Mouse (Mus musculus): Measurements from ENCODE around the gene Ophn1. TPM values are rescaled to one million over a fixed set of nuclear protein-coding genes. Genes with fewer than 3 reads are reported as not detected.

Gene Ophn1
- polyA plus RNA-seq, 2 experiments = 9.8 to 20.0 TPM

- H3K4me2 ChIP-seq (replicated peaks; ENCODE audit: low read depth, low read length, severe bottlenecking) = no peak overlapping the region
- H3K9ac ChIP-seq (ENCODE audit: low read depth, low read length, severe bottlenecking) = no peak overlapping the region
- TF ChIP-seq POLR2A (IDR thresholded peaks at IDR 0.05; ENCODE audit: borderline replicate concordance, extremely low read depth, insufficient read depth, insufficient read length) = no peak
- no peak overlapping the region for H3K4me3 ChIP-seq (replicated peaks; ENCODE audit: low read length)
- H3K27ac ChIP-seq (replicated peaks; ENCODE audit: low read depth, low read length) = no peak overlapping the region
- H3K36me3 ChIP-seq (ENCODE audit: control insufficient read depth, insufficient read depth, low read length) = no peaks in the 10 kb centered on the region
- H3K4me1 ChIP-seq (ENCODE audit: control insufficient read depth, insufficient read depth, low read length) = no peaks in the 10 kb centered on the region
- no peaks in the 10 kb centered on the region for H3K27me3 ChIP-seq (ENCODE audit: control insufficient read depth, insufficient read depth, low read length)
- WGBS = 76% methylated on average over 1 of the region's 1 CpGs
- H3K9me3 ChIP-seq (ENCODE audit: control insufficient read depth, low read length) = no peaks in the 10 kb centered on the region
- no peak for DNase-seq (ENCODE audit: low spot score)
- no peak for ATAC-seq (ENCODE audit: low FRiP score, low read depth)
These were observed 54.8 kb downstream of the Ophn1 start for GRCm38 (mm10) chrX:98835989-98836388.

- H3K27ac ChIP-seq (replicated peaks; ENCODE audit: low read depth, low read length) = no peak overlapping the region
- DNase-seq (ENCODE audit: low spot score) (no peak), ATAC-seq (ENCODE audit: low FRiP score, low read depth) (no peak)
- TF ChIP-seq POLR2A (IDR thresholded peaks at IDR 0.05; ENCODE audit: borderline replicate concordance, extremely low read depth, insufficient read depth, insufficient read length) = no peak
- H3K27me3 ChIP-seq (ENCODE audit: control insufficient read depth, insufficient read depth, low read length) = no peaks in the 10 kb centered on the region
- H3K9ac ChIP-seq (ENCODE audit: low read depth, low read length, severe bottlenecking) = no peak overlapping the region
- no peaks in the 10 kb centered on the region for H3K9me3 ChIP-seq (ENCODE audit: control insufficient read depth, low read length)
- no peak overlapping the region for H3K4me3 ChIP-seq (replicated peaks; ENCODE audit: low read length)
- no peaks in the 10 kb centered on the region for H3K36me3 ChIP-seq (ENCODE audit: control insufficient read depth, insufficient read depth, low read length)
- no peak overlapping the region for H3K4me2 ChIP-seq (replicated peaks; ENCODE audit: low read depth, low read length, severe bottlenecking)
- no peaks in the 10 kb centered on the region for H3K4me1 ChIP-seq (ENCODE audit: control insufficient read depth, insufficient read depth, low read length)
These were observed 87.0 kb downstream of the Ophn1 start for GRCm38 (mm10) chrX:98803813-98804212.

GRCm38 (mm10) chrX:98774247-98774950, 116.4 kb downstream of the Ophn1 start:
- Histone ChIP-seq H3K9me3 (ENCODE audit: control insufficient read depth, low read length) (no peaks in the 10 kb centered on the region), H3K4me1 (ENCODE audit: control insufficient read depth, insufficient read depth, low read length) (no peaks in the 10 kb centered on the region), H3K27me3 (ENCODE audit: control insufficient read depth, insufficient read depth, low read length) (no peaks in the 10 kb centered on the region), H3K36me3 (ENCODE audit: control insufficient read depth, insufficient read depth, low read length) (no peaks in the 10 kb centered on the region), H3K4me3 (replicated peaks; ENCODE audit: low read length) (no peak overlapping the region), H3K9ac (ENCODE audit: low read depth, low read length, severe bottlenecking) (no peak overlapping the region), H3K4me2 (replicated peaks; ENCODE audit: low read depth, low read length, severe bottlenecking) (no peak overlapping the region), H3K27ac (replicated peaks; ENCODE audit: low read depth, low read length) (no peak overlapping the region)
- no peak for TF ChIP-seq POLR2A (IDR thresholded peaks at IDR 0.05; ENCODE audit: borderline replicate concordance, extremely low read depth, insufficient read depth, insufficient read length)
- ATAC-seq (ENCODE audit: low FRiP score, low read depth) = no peak
- WGBS = 78% methylated on average over 4 of the region's 4 CpGs
- DNase-seq (ENCODE audit: low spot score) = no peak

GRCm38 (mm10) chrX:98755089-98755488, 135.7 kb downstream of the Ophn1 start:
- H3K9ac ChIP-seq (ENCODE audit: low read depth, low read length, severe bottlenecking) = no peak overlapping the region
- H3K4me3 ChIP-seq (replicated peaks; ENCODE audit: low read length) = no peak overlapping the region
- H3K4me2 ChIP-seq (replicated peaks; ENCODE audit: low read depth, low read length, severe bottlenecking) = no peak overlapping the region
- H3K9me3 ChIP-seq (ENCODE audit: control insufficient read depth, low read length) = no peaks in the 10 kb centered on the region
- no peaks in the 10 kb centered on the region for H3K36me3 ChIP-seq (ENCODE audit: control insufficient read depth, insufficient read depth, low read length)
- TF ChIP-seq POLR2A (IDR thresholded peaks at IDR 0.05; ENCODE audit: borderline replicate concordance, extremely low read depth, insufficient read depth, insufficient read length) = no peak
- H3K27me3 ChIP-seq (ENCODE audit: control insufficient read depth, insufficient read depth, low read length) = no peaks in the 10 kb centered on the region; the same call in 1 of the 2 replicates
- no peak for DNase-seq (ENCODE audit: low spot score)
- ATAC-seq (ENCODE audit: low FRiP score, low read depth) = no peak
- H3K4me1 ChIP-seq (ENCODE audit: control insufficient read depth, insufficient read depth, low read length) = no peaks in the 10 kb centered on the region
- no peak overlapping the region for H3K27ac ChIP-seq (replicated peaks; ENCODE audit: low read depth, low read length)
- 78% methylated on average over 2 of the region's 2 CpGs for WGBS

GRCm38 (mm10) chrX:98751279-98751817, 139.5 kb downstream of the Ophn1 start:
- no peak overlapping the region for H3K4me3 ChIP-seq (replicated peaks; ENCODE audit: low read length)
- H3K27me3 ChIP-seq (ENCODE audit: control insufficient read depth, insufficient read depth, low read length) = no peaks in the 10 kb centered on the region
- no peak overlapping the region for H3K9ac ChIP-seq (ENCODE audit: low read depth, low read length, severe bottlenecking)
- no peak overlapping the region for H3K4me2 ChIP-seq (replicated peaks; ENCODE audit: low read depth, low read length, severe bottlenecking)
- no peak for TF ChIP-seq POLR2A (IDR thresholded peaks at IDR 0.05; ENCODE audit: borderline replicate concordance, extremely low read depth, insufficient read depth, insufficient read length)
- no peaks in the 10 kb centered on the region for H3K9me3 ChIP-seq (ENCODE audit: control insufficient read depth, low read length)
- H3K27ac ChIP-seq (replicated peaks; ENCODE audit: low read depth, low read length) = no peak overlapping the region
- ATAC-seq (ENCODE audit: low FRiP score, low read depth) (no peak), DNase-seq (ENCODE audit: low spot score) (no peak)
- H3K36me3 ChIP-seq (ENCODE audit: control insufficient read depth, insufficient read depth, low read length) = no peaks in the 10 kb centered on the region
- H3K4me1 ChIP-seq (ENCODE audit: control insufficient read depth, insufficient read depth, low read length) = no peaks in the 10 kb centered on the region
- 78% methylated on average over 1 of the region's 1 CpGs for WGBS

All from limb, embryonic 14.5 days (tissue).